Mouse (Mus musculus): ENCODE measurements around the gene Bcl2l11. TPM values are rescaled to one million over a fixed set of nuclear protein-coding genes. Genes with fewer than 3 reads are reported as not detected.

Gene Bcl2l11
- total RNA-seq, 2 experiments from 2014 or later = 21.6 to 31.0 TPM

DNA sequence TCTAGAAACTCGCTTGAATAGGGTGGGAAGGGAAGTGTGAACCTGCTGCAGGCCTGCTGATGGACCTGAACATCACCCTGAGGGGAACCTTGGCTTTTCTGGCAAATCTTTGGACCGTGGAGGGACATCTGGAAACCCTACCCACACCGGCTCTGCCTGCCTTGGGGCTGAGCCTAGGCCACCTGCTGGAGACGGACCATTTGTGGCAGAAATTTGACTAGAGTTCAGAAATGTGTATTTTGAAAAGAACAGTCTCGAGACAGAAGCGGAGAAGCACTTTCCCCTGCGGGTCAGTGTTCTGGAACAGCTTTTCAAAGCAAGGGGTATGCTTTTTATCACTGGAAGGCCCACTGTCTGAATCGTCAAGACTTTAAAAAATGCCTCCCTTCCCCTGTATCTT is 9.1 kb downstream of the Bcl2l11 start:
- no peak for ATAC-seq (replicated peaks; ENCODE audit: low FRiP score, low TSS enrichment, poor library complexity, severe bottlenecking)

DNA sequence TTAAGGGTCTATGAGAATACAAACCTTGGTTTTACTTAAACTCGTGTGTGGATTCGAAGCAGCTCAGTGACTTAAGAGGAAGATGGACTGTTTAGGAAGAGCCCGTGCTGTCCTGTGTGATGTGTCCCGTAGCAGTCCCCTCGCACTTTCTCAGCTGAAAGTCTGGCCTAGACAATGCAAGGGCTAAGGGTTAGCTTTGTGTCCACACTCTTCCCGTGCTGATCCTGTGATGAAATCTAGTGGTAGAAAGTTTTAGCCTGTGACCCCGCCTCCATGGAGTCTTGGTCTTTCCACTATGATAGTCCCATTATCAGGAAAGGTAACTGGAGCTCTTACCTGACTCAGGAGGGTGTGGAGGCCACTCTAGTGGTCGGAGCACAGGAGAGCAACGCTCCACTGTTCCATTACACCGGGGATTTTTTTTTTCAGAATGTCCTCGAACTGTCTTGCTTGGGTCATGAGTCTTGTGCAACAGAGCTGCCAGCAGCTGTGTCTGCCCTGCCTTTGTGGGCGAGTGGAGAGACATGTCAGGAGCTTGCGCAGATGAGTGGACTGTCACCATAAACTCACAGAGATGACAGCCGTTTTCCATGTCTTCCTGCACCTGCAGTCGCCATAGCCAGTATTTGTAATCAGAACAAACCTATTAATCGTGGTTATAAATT is 11.1 kb downstream of the Bcl2l11 start:
- ATAC-seq (replicated peaks; ENCODE audit: low FRiP score, low TSS enrichment, poor library complexity, severe bottlenecking) = no peak

DNA sequence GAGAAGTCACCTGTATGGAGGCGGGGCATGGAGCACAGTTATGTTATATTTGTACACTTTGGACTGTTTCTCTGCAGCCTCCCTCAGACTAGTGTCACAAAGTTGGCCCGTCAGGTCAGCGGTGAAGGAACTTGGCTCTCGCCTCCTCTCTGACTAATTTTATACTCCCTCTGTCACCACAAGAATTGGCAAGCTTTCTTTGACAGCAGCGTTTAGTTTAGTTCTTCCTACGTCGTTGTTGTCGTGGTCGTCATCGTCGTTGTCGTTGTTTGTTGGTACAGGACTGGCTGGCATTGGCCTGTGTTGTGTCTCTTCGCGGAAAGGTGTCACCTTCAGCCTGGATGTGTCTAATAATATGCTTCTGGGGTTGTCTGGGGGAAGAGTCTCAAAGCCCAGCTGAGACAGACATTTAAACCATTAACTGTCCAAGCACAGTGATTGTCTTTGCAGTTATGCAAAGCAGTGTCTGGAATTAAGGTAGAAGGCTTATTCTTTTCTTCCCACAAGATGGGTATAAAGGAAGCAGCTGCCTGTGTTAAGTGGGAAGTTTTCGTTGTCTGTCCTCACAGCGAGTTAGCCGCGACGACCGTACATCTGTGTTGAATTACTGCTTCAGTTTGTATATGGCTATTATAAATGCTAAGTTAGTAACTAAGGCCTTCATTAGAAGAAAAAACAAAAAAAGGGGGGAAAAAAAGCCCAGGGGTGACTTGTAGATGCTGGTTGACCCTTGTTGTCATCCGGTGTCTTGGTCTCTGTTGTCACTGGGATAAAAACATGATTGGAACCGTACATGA is 11.8 kb downstream of the Bcl2l11 start:
- no peak for ATAC-seq (replicated peaks; ENCODE audit: low FRiP score, low TSS enrichment, poor library complexity, severe bottlenecking)

DNA sequence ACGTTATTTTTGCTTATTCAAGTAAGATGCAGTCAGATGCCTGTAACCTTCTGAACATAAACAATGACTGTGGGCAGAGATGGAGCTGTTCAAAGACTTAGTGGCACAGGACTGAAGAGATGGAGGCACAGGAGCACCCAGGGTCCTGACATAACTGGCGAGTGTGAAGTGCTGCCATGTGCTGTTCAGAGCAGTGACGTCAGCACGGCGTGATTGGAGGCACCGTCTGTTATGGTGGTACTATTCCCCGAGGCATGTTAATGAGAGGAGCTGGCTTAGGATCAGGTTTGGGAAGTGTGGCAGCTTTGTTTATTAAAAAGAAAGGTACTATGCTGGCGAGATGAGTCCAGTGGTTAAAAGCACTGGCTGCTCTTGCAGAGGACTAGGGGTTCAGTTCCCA is 13.1 kb downstream of the Bcl2l11 start:
- no peak for ATAC-seq (replicated peaks; ENCODE audit: low FRiP score, low TSS enrichment, poor library complexity, severe bottlenecking)

DNA sequence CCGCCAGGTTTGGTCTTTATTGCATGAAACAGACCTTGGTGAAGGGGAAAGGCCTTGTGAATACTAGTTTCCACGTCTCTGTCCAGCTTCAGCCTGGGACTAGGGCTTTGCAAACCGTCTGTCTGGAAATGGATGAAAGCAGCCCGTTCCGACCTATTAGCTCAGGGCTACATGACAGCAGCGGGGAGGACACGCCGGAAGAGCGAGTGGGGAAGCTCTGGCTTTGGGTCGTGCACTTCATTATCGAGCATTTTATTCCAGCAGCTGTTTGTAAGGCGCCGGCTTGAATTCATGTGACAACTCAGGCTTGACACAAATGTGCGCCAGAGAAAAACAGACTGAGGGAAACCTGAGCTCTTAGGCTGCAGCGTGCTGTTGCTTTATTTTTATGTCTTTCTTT is 13.9 kb downstream of the Bcl2l11 start:
- no peak for ATAC-seq (replicated peaks; ENCODE audit: low FRiP score, low TSS enrichment, poor library complexity, severe bottlenecking)

DNA sequence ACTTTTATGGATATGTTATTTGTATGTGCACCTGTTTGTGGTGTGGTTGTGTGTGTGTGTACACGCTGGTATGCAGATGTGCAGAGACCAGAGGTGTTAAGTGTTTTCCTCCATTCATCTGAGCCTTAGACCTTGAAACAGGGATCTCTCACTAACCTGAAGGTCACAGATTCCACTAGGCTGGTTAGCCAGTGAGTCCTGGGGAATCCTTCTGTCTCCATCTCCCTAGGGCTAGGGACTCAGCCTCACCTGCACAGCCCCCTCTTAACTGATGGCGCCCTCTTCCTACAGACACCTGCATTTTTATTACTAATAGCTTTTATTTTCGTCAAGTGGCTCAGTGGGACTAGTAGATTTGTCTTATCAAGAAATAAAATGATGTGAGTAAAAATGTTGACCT is 14.3 kb downstream of the Bcl2l11 start:
- ATAC-seq (replicated peaks; ENCODE audit: low FRiP score, low TSS enrichment, poor library complexity, severe bottlenecking) = no peak

DNA sequence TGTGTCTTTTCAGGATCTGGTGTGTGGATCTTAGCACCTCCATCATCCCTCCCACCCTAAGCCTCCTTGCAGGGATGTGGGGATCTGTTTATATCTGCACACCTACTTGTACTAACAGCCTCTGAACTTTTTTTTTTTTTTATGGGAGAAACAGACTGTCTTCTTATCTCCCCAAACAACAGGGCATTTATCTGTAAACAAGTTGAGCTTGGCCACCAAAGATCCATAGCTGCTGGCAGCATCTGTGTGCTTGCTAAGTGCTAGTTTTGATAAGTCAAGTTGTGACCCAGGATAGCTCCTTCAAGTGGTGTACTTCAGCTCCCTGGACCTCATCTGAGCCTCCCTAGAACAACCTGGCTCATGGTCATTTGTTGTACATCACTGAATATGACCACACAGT is 18.2 kb downstream of the Bcl2l11 start:
- peak; percentile 90 for ATAC-seq (replicated peaks; ENCODE audit: low FRiP score, low TSS enrichment, poor library complexity, severe bottlenecking)

DNA sequence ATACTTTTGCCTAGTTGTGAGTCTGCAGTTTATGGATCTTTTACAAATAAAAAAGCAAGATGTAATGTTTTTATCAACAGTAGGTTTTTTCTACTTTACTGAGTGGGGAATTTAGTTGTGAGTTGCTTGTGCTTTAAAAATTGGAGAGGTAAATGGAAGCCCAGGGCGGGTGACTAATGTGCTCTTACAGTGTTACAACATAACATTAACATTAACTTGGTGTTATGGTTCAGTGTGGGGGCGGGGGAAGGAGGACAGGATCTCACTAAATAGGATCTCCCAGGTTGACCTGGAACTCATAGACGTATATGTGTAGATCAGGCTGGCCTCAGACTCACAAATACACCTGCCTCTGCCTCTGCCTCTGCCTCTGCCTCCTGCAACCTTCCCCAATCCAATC is 19.6 kb downstream of the Bcl2l11 start:
- no peak for ATAC-seq (replicated peaks; ENCODE audit: low FRiP score, low TSS enrichment, poor library complexity, severe bottlenecking)

DNA sequence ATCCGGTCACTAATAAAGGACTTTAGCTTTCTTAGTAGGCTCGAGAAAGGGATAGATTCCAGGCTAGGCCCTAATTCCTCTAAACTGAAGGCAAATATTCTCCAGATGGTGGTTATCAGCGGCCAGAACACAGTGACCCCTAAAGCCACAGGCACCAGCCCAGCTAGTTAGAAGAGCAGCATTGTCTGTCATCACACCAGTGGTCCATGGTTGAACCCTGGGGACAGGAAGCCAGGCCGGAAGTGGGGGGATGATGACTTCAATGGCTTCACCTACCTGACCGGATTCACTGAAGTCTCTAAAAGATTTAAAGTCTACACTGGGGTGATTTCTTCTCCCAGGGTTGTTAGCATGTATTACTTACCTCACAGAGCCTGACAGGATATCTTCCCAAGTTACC is 23.8 kb downstream of the Bcl2l11 start:
- no peak for ATAC-seq (replicated peaks; ENCODE audit: low FRiP score, low TSS enrichment, poor library complexity, severe bottlenecking)

DNA sequence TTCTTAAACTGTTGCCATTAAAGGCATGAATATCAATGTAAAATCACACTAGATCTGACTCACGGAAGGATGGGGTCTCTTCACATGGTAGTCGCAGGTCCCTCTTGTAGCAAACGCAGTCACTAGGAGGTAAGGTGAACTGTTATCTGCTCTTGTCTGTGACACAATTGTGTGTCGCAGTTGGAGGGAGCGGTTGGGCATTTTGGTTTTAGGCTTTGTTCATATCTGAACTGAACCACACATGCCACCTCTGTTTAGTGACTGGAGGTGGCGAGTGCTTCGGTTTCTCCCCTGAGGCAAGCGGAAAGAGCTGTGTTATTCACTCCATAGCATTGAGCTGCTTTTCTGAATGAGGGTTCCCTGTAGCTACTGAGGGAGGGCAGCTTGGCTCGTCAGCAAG is 26.4 kb downstream of the Bcl2l11 start:
- ATAC-seq (replicated peaks; ENCODE audit: low FRiP score, low TSS enrichment, poor library complexity, severe bottlenecking) = peak; percentile 18; the same call in 1 of the 2 replicates

DNA sequence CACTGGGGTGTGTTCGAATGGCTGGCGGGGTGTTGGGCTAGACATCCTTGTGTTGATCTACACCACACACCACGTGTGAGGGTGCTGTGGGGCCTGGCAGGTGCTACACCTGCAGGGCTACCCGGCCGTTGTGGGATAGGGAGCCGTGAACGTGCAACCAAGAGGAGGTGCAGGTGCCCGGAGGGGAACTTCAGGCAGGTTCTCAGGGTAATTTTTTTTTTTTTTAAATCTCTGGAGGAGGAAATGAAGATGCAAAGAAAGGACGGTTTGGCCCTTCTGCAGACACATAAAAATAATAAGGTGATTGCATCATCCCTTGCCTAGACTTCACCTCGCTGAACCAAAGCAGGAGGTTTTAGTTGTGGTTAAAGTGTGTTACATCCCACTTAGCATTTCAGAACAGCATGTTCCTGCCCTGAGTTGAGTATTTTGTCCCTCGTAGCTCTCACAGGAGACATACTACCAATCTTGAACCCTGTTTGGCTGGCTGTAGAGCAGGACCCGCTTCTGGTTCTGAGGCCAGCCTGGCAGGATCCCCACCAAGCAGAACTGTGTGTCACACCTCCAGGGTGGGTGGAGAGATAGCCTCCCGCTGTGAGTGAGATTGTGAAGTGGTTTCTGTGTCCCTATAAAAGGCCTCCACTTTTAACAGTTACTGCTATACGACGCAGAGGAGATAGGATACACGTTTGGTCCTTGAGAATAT is 27.2 kb downstream of the Bcl2l11 start:
- peak; percentile 44 for ATAC-seq (replicated peaks; ENCODE audit: low FRiP score, low TSS enrichment, poor library complexity, severe bottlenecking)

DNA sequence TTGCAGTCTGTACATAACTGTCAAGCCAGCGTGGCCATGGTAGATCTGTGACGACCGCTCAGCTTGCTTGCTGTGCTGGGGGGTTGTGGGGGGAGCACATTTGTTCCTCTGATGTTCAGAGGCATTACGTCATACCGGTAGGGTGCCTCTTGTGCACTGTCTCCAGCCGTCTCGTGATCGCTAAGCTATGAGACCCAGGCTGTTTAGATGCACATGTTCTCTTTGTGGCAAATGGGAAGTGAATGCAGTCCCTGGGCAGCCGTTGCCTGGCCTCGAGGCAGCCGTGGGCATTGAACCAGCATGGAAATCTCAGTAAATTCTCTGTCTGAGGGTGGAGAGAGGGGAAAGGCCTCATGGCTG is 27.7 kb downstream of the Bcl2l11 start:
- ATAC-seq (replicated peaks; ENCODE audit: low FRiP score, low TSS enrichment, poor library complexity, severe bottlenecking) = peak; percentile 36; the same call in 1 of the 2 replicates

DNA sequence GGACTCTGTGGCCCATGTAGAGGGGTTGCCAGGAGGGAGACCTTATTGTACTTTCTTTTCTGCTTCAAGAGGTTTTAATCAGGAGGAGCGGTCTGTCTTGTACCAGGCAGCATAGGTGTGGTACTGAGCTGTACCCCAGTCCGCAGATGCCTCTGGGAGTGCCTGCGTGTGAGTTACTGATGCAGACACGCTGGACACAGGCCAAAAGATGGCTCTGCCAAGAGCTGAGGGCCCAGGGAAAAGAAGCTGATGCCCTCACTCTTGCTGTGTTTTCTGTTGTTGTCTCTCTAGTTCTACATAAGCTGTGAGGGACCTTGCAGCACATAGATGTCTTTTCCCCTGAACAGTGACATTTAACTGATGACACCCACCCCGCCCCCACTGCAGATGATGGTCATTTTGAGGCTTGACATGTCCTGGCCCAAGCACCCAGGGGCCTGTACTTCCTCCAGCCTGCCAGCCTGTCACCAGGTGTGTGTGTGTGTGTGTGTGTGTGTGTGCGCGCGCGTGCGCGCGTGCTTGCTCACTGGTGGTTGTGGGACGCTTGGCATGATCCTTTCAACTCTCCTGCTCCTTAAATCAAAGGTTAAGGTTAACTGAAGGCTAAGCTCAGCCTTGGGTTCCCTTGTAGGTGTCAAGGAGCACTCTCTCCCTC is 29.7 kb downstream of the Bcl2l11 start:
- peak; percentile 74 for ATAC-seq (replicated peaks; ENCODE audit: low FRiP score, low TSS enrichment, poor library complexity, severe bottlenecking)

DNA sequence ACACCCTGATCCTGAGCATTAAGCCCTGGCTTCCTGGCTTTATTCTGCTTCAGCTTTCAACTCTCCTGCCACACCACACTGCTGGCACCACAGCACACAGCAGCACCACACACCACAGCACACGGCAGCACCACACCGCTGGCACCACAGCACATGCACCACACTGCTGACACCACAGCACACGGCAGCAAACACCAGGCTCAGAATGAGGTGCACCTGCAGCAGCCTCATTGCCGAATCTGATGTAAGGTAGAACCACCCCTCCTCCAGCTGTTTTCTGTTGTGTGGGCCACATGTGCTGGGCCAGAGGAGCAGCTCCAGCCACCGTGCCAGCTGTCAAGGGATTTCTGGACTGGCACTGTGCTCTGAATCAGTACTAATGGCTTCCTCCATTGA is 30.2 kb downstream of the Bcl2l11 start:
- ATAC-seq (replicated peaks; ENCODE audit: low FRiP score, low TSS enrichment, poor library complexity, severe bottlenecking) = no peak

DNA sequence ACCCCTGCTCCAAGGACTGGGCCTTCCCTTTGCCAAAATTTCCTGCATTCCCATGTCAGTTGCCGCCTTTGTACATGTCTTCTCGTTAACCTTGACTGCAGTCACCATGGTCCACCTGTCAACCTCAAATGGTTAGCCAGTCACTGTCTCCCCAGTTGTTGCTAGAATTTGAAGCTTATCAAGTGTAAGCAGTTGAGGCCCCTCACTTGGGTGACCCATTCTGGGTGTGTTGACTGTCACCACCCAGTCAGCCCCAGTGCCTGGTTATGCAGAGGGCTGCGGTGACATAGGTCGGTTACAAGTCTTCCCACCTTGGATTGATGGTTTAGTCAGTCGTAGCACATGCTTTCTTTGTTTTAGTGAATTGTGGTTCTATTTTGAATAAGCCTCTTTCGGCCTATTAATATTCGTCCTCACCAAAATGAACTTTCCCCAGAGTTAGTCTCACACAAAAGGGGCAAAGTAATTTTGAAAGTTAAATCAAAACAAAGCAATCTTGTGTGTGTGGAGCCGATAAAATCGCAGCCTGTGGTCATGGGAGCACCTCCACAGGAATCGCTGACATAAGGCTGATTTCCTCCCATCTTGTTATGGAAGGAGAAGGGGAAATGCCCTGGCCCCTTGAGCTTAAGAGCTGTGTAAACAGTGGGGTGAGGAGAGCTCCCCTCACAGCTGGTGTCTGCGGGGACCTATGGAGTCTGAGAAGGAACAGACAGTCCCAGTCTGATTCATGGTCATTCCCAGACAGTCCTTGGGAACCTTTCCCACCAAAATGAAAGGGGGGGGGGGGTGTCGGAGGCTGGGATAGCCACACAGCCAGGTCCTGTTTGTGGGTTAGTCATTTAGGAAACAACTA is 30.9 kb downstream of the Bcl2l11 start:
- peak; percentile 40; the same call in 1 of the 2 replicates for ATAC-seq (replicated peaks; ENCODE audit: low FRiP score, low TSS enrichment, poor library complexity, severe bottlenecking)

DNA sequence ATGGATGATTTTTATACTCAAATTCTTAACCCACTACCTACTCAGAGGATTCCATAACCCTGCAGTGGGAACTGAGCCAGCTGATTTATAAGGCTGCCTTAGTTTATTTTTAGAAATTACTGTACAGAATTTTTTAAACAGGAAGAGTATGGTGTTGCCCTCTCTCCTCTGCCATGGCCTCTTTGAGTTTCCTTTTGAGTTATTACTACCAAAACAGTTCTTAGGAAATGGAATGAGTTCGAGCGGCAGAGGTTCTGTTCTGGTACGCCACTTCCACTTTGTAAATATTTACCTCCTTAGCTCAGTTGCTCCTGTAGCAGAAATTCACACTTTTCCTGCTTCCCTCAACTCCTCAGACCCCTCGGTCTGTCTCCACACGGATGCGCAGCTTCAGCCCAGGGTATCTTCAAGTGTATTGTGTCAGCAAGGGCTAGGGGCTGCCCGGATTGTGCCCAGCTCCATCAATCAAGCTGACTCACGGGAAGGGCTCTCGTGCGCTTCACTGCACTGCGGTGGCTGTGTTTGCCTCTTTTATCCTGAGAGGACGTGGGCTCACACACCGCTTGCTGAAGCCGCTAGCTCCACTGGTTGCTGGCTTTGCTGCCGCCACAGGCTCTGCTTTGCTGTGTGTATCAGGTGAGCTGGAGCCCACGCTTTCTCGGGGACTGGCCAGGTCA is 33.0 kb downstream of the Bcl2l11 start:
- ATAC-seq (replicated peaks; ENCODE audit: low FRiP score, low TSS enrichment, poor library complexity, severe bottlenecking) = no peak

DNA sequence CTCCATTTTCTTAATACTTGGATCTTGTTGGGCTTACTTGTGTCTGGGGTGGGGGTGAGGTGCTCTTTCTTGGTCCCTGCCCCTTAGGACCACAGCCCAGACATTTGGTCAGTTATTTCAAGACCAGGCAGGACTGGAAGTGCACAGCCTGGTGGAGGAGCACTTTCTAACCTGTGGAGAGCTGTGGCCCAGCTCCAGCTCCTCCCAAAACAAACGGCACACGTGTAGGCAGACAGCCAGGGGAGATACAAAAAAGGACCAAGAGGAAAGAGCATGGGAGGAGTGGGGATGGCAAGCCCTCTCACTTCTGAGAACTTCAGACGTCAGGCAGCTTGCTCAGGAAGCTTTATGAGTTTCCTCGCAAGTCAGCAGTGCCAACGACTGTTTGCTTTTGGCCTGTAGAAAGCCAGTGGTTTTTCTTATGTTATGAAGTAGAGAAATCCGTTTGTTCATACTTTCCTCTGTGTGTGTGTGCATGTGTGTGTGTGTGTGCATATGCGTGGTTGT is 33.8 kb downstream of the Bcl2l11 start:
- ATAC-seq (replicated peaks; ENCODE audit: low FRiP score, low TSS enrichment, poor library complexity, severe bottlenecking) = no peak

DNA sequence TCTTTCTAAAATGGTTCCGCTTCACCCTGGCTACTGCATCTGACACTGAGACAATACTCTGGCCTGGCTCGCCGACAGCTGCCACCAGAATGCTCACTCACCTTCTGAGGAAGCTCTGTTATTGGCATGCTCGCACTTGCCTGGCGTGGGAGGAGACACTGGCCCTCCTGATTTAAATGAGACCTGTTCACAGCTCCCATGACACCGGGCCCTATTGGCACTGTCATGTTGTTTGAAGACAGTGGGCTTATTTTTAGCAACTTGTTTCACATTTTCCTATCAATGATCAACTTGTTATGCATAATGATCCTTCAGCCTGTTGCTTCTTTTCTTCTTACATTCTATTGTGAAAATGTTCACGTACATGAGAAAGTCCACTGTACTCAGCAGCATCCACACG is 37.3 kb downstream of the Bcl2l11 start:
- no peak for ATAC-seq (replicated peaks; ENCODE audit: low FRiP score, low TSS enrichment, poor library complexity, severe bottlenecking)

Data from megakaryocyte-erythroid progenitor cell, adult 5-6 weeks (primary cell).